Mouse (Mus musculus): ENCODE data around the gene Cap2. TPM values are rescaled to one million over a fixed set of nuclear protein-coding genes. Genes with fewer than 3 reads are reported as not detected.

The Cap2 gene
- polyA plus RNA-seq (2014; fragmentation: Nextera tagmentation; extraction: Ambion mirVana): 8.5 TPM in 2 replicates

DNA sequence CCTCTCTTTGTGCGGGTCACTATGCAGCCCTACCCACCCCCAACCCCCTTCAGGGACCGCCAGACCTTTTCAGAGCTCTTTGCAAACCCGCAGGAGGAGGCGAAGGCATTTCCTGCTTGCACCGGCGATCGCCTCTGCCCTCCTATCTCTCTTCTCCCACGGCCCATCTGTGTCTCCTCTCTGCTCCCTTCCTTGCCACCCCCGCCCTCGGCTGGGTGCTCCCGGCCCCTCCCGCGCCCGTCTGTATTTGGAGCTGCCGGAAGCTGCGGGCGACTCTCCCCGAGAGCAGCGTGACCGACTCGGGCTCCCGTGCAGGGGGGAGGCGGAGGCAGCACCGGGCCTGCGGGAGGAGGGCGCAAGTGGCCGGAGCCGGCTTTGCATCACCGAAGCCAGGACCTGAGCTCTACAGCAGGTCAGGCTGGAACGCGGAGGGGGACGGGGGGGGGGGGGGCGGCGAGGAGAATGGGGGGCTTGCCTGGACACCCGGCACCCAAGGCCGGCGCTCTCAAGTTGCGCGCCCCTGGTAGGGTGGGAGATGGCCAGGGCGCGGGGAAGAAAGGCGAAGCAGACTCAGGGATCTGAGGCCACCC lies at the start of gene Cap2:
TSS of gene Cap2 (plus strand) at position 49 of the 590 bp plus-strand sequence.
- no peaks in the 10 kb centered on the region; the same call in 1 of the 2 replicates for H3K36me3 ChIP-seq (ENCODE audit: control insufficient read depth, insufficient read depth, low read length)
- no peaks in the 10 kb centered on the region for H3K4me1 ChIP-seq (ENCODE audit: control insufficient read depth, insufficient read depth, low read length)
- ATAC-seq (ENCODE audit: insufficient number of reproducible peaks, insufficient read depth, low FRiP score, low read depth): peak; percentile 67; the same call in 1 of the 2 replicates
- H3K4me2 ChIP-seq (replicated peaks; ENCODE audit: low read depth, low read length): peak within 1 kb of the TSS; percentile 78
- H3K9me3 ChIP-seq (ENCODE audit: control insufficient read depth, low read depth, low read length): no peaks in the 10 kb centered on the region
- H3K27ac ChIP-seq (ENCODE audit: low read length): no peak within 1 kb of the TSS
- WGBS: 1% methylated on average over 37 of the region's 42 CpGs
- H3K9ac ChIP-seq (replicated peaks; ENCODE audit: low read depth, low read length): peak within 1 kb of the TSS; percentile 45; the same call in 1 of the 2 replicates
- no peaks in the 10 kb centered on the region for H3K27me3 ChIP-seq (ENCODE audit: control insufficient read depth, insufficient read depth, low read length)
- H3K4me3 ChIP-seq (ENCODE audit: low read depth, low read length): peak within 1 kb of the TSS; percentile 50

GRCm38 (mm10) chr13:46459546-46459945 lies 42.1 kb upstream of the Cap2 start:
- Histone ChIP-seq H3K36me3 (ENCODE audit: control insufficient read depth, insufficient read depth, low read length) (no peaks in the 10 kb centered on the region), H3K9me3 (ENCODE audit: control insufficient read depth, low read depth, low read length) (no peaks in the 10 kb centered on the region), H3K4me2 (replicated peaks; ENCODE audit: low read depth, low read length) (no peak overlapping the region), H3K27ac (ENCODE audit: low read length) (no peak overlapping the region), H3K27me3 (ENCODE audit: control insufficient read depth, insufficient read depth, low read length) (no peaks in the 10 kb centered on the region), H3K4me1 (ENCODE audit: control insufficient read depth, insufficient read depth, low read length) (no peaks in the 10 kb centered on the region), H3K9ac (replicated peaks; ENCODE audit: low read depth, low read length) (no peak overlapping the region), H3K4me3 (ENCODE audit: low read depth, low read length) (no peak overlapping the region)
- WGBS: 94% methylated on average over 10 of the region's 10 CpGs
- no peak for ATAC-seq (ENCODE audit: insufficient number of reproducible peaks, insufficient read depth, low FRiP score, low read depth)

- H3K27ac ChIP-seq (ENCODE audit: low read length): no peak overlapping the region
- H3K9ac ChIP-seq (replicated peaks; ENCODE audit: low read depth, low read length): no peak overlapping the region
- H3K4me2 ChIP-seq (replicated peaks; ENCODE audit: low read depth, low read length): no peak overlapping the region
- H3K4me1 ChIP-seq (ENCODE audit: control insufficient read depth, insufficient read depth, low read length): no peaks in the 10 kb centered on the region
- no peaks in the 10 kb centered on the region for H3K36me3 ChIP-seq (ENCODE audit: control insufficient read depth, insufficient read depth, low read length)
- no peak overlapping the region for H3K4me3 ChIP-seq (ENCODE audit: low read depth, low read length)
- no peaks in the 10 kb centered on the region for H3K27me3 ChIP-seq (ENCODE audit: control insufficient read depth, insufficient read depth, low read length)
- H3K9me3 ChIP-seq (ENCODE audit: control insufficient read depth, low read depth, low read length): no peaks in the 10 kb centered on the region
- no peak for ATAC-seq (ENCODE audit: insufficient number of reproducible peaks, insufficient read depth, low FRiP score, low read depth)
- 89% methylated on average over 4 of the region's 4 CpGs for WGBS
These were observed 39.4 kb upstream of the Cap2 start for GRCm38 (mm10) chr13:46462280-46462679.

DNA sequence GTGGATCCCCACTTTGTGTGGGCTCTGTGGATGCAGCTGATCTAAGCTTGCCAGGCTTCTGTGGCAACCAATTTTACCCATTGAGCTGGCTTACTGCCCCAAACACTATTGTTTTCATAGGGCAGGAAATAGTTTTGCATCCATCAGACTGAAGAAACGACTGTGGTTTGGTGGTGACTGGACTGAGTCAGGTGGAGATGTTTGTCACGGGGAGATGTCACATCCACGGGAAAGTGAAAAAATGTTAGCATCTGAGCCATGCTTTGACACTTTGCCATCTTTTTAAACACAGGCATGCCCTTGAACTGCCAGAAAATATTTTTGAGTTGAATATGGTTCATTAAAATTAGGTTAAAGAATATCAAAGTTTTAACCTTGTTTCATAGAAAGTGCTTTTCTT lies 37.9 kb upstream of the Cap2 start:
- no peaks in the 10 kb centered on the region for H3K4me1 ChIP-seq (ENCODE audit: control insufficient read depth, insufficient read depth, low read length)
- no peak overlapping the region for H3K4me2 ChIP-seq (replicated peaks; ENCODE audit: low read depth, low read length)
- no peak overlapping the region for H3K4me3 ChIP-seq (ENCODE audit: low read depth, low read length)
- WGBS: 65% methylated on average over 3 of the region's 3 CpGs
- no peak overlapping the region for H3K9ac ChIP-seq (replicated peaks; ENCODE audit: low read depth, low read length)
- H3K9me3 ChIP-seq (ENCODE audit: control insufficient read depth, low read depth, low read length): no peaks in the 10 kb centered on the region
- H3K36me3 ChIP-seq (ENCODE audit: control insufficient read depth, insufficient read depth, low read length): no peaks in the 10 kb centered on the region
- no peak overlapping the region for H3K27ac ChIP-seq (ENCODE audit: low read length)
- ATAC-seq (ENCODE audit: insufficient number of reproducible peaks, insufficient read depth, low FRiP score, low read depth): no peak
- no peaks in the 10 kb centered on the region for H3K27me3 ChIP-seq (ENCODE audit: control insufficient read depth, insufficient read depth, low read length)

- no peaks in the 10 kb centered on the region for H3K9me3 ChIP-seq (ENCODE audit: control insufficient read depth, low read depth, low read length)
- no peak for ATAC-seq (ENCODE audit: insufficient number of reproducible peaks, insufficient read depth, low FRiP score, low read depth)
- no peaks in the 10 kb centered on the region for H3K27me3 ChIP-seq (ENCODE audit: control insufficient read depth, insufficient read depth, low read length)
- no peak overlapping the region for H3K27ac ChIP-seq (ENCODE audit: low read length)
- H3K36me3 ChIP-seq (ENCODE audit: control insufficient read depth, insufficient read depth, low read length): no peaks in the 10 kb centered on the region
- H3K4me1 ChIP-seq (ENCODE audit: control insufficient read depth, insufficient read depth, low read length): no peaks in the 10 kb centered on the region
- H3K4me3 ChIP-seq (ENCODE audit: low read depth, low read length): no peak overlapping the region
- no peak overlapping the region for H3K4me2 ChIP-seq (replicated peaks; ENCODE audit: low read depth, low read length)
- WGBS: 54% methylated on average over 8 of the region's 8 CpGs
- no peak overlapping the region for H3K9ac ChIP-seq (replicated peaks; ENCODE audit: low read depth, low read length)
These were observed 33.4 kb upstream of the Cap2 start for GRCm38 (mm10) chr13:46468251-46468650.

DNA sequence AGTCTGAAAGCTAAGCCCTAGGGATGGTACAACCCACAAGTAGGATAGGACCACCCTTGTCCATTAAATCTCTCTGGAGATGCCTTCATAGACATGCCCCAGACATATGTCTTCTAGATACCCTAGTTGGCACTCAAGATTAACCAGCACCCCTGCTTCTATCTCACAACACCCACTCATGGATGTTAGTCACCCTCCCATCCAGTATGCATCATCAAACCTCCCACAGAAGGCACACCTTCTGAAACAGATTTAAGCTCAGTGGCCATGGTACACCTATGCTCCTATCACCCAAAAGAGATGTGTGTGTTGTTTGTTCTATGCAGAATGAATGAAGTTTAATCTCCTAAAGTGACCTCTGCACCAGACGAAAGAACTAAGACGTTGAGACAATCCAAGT lies 32.1 kb upstream of the Cap2 start:
- no peaks in the 10 kb centered on the region for H3K36me3 ChIP-seq (ENCODE audit: control insufficient read depth, insufficient read depth, low read length)
- no peak overlapping the region for H3K4me3 ChIP-seq (ENCODE audit: low read depth, low read length)
- H3K4me2 ChIP-seq (replicated peaks; ENCODE audit: low read depth, low read length): no peak overlapping the region
- no peak overlapping the region for H3K9ac ChIP-seq (replicated peaks; ENCODE audit: low read depth, low read length)
- no peaks in the 10 kb centered on the region for H3K9me3 ChIP-seq (ENCODE audit: control insufficient read depth, low read depth, low read length)
- no peak for ATAC-seq (ENCODE audit: insufficient number of reproducible peaks, insufficient read depth, low FRiP score, low read depth)
- no peaks in the 10 kb centered on the region for H3K4me1 ChIP-seq (ENCODE audit: control insufficient read depth, insufficient read depth, low read length)
- 89% methylated on average over 2 of the region's 2 CpGs for WGBS
- H3K27me3 ChIP-seq (ENCODE audit: control insufficient read depth, insufficient read depth, low read length): no peaks in the 10 kb centered on the region
- no peak overlapping the region for H3K27ac ChIP-seq (ENCODE audit: low read length)

DNA sequence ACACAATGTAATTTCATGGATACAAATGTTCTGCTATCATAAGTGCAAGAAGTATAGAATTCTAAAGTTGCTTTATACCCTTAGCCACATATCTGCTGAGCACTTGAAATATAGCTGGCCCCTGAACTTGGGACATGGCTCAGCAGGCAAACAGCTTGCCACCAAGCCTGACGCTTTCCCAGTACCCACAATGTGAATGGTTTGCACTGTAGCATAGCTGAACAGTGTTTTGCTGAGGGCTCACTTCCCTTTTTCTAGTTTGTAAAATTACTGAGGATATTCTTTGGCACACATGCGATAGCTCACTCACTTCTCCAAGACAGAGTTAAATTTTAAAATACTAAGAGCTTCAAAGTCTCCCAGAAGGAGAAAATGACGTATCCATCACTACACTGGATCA lies 20.4 kb upstream of the Cap2 start:
- no peak overlapping the region for H3K4me3 ChIP-seq (ENCODE audit: low read depth, low read length)
- WGBS: 67% methylated on average over 3 of the region's 3 CpGs
- H3K9ac ChIP-seq (replicated peaks; ENCODE audit: low read depth, low read length): no peak overlapping the region
- H3K27ac ChIP-seq (ENCODE audit: low read length): no peak overlapping the region
- H3K4me1 ChIP-seq (ENCODE audit: control insufficient read depth, insufficient read depth, low read length): no peaks in the 10 kb centered on the region
- ATAC-seq (ENCODE audit: insufficient number of reproducible peaks, insufficient read depth, low FRiP score, low read depth): no peak
- H3K4me2 ChIP-seq (replicated peaks; ENCODE audit: low read depth, low read length): no peak overlapping the region
- H3K9me3 ChIP-seq (ENCODE audit: control insufficient read depth, low read depth, low read length): no peaks in the 10 kb centered on the region
- H3K36me3 ChIP-seq (ENCODE audit: control insufficient read depth, insufficient read depth, low read length): no peaks in the 10 kb centered on the region
- H3K27me3 ChIP-seq (ENCODE audit: control insufficient read depth, insufficient read depth, low read length): no peaks in the 10 kb centered on the region

GRCm38 (mm10) chr13:46485605-46486004 lies 16.0 kb upstream of the Cap2 start:
- no peaks in the 10 kb centered on the region for H3K36me3 ChIP-seq (ENCODE audit: control insufficient read depth, insufficient read depth, low read length)
- no peak overlapping the region for H3K4me2 ChIP-seq (replicated peaks; ENCODE audit: low read depth, low read length)
- 84% methylated on average over 3 of the region's 3 CpGs for WGBS
- no peaks in the 10 kb centered on the region for H3K27me3 ChIP-seq (ENCODE audit: control insufficient read depth, insufficient read depth, low read length)
- H3K4me3 ChIP-seq (ENCODE audit: low read depth, low read length): no peak overlapping the region
- H3K9me3 ChIP-seq (ENCODE audit: control insufficient read depth, low read depth, low read length): no peaks in the 10 kb centered on the region
- no peak overlapping the region for H3K9ac ChIP-seq (replicated peaks; ENCODE audit: low read depth, low read length)
- no peak overlapping the region for H3K27ac ChIP-seq (ENCODE audit: low read length)
- ATAC-seq (ENCODE audit: insufficient number of reproducible peaks, insufficient read depth, low FRiP score, low read depth): no peak
- no peaks in the 10 kb centered on the region for H3K4me1 ChIP-seq (ENCODE audit: control insufficient read depth, insufficient read depth, low read length)

GRCm38 (mm10) chr13:46488166-46488565 lies 13.5 kb upstream of the Cap2 start:
- Histone ChIP-seq H3K36me3 (ENCODE audit: control insufficient read depth, insufficient read depth, low read length) (no peaks in the 10 kb centered on the region), H3K27me3 (ENCODE audit: control insufficient read depth, insufficient read depth, low read length) (no peaks in the 10 kb centered on the region), H3K4me1 (ENCODE audit: control insufficient read depth, insufficient read depth, low read length) (no peaks in the 10 kb centered on the region; the same call in 1 of the 2 replicates), H3K4me3 (ENCODE audit: low read depth, low read length) (no peak overlapping the region), H3K9me3 (ENCODE audit: control insufficient read depth, low read depth, low read length) (no peaks in the 10 kb centered on the region), H3K9ac (replicated peaks; ENCODE audit: low read depth, low read length) (no peak overlapping the region), H3K4me2 (replicated peaks; ENCODE audit: low read depth, low read length) (no peak overlapping the region), H3K27ac (ENCODE audit: low read length) (no peak overlapping the region)
- WGBS: 83% methylated on average over 4 of the region's 4 CpGs
- no peak for ATAC-seq (ENCODE audit: insufficient number of reproducible peaks, insufficient read depth, low FRiP score, low read depth)

Data from stomach, embryonic 14.5 days (tissue).